Mouse (Mus musculus) cortical plate, adult 2 months (tissue): ENCODE results near the gene E130208F15Rik.

ENCODE experiments used
- CTCF ChIP-seq: fragments of 200-500 bp; IDR thresholded peaks from 2 replicates; pipeline ENCODE4 v1.5.1; 2011; ENCODE audit warnings: mild to moderate bottlenecking, control low read depth, low read length; ENCODE audit not compliant: insufficient read depth; ENCODE audit errors: extremely low read depth
- POLR2A ChIP-seq: fragments of 200-500 bp; IDR thresholded peaks from 2 replicates; pipeline ENCODE4 v1.6.1; 2011; ENCODE audit warnings: mild to moderate bottlenecking, low read length, control low read depth; ENCODE audit not compliant: insufficient read depth; ENCODE audit errors: extremely low read depth

DNA sequence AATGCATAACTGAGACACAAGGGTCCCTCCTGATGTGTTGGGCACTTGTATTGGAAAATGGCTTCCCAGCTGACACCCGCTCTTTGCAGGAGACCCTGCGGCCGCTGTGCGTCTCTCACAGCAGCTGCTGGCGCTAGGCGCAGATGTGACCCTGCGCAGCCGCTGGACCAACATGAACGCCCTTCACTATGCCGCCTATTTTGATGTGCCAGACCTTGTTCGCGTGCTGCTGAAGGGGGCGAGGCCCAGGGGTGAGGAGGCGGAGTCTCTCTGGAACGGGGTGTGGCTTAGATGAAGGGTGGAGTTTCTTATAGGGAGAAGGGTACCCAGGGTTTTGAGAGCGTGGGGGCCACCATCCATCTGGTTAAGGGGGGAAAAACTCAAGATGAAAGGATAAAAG is 24.3 kb upstream of the E130208F15Rik start:
- TF ChIP-seq CTCF = no peak
- TF ChIP-seq POLR2A = no peak
